Mouse (Mus musculus) E14TG2a.4 (cell line): ENCODE measurements around the gene Olfr424.

ENCODE experiments used
- CTCF ChIP-seq: conservative IDR thresholded peaks from 2 replicates; pipeline ENCODE4 v1.5.1; 2014; ENCODE audit warnings: low read length
- NANOG ChIP-seq: IDR thresholded peaks from 2 replicates; pipeline ENCODE4 v1.6.1; 2014; ENCODE audit warnings: borderline replicate concordance, low read length, mixed read lengths

DNA sequence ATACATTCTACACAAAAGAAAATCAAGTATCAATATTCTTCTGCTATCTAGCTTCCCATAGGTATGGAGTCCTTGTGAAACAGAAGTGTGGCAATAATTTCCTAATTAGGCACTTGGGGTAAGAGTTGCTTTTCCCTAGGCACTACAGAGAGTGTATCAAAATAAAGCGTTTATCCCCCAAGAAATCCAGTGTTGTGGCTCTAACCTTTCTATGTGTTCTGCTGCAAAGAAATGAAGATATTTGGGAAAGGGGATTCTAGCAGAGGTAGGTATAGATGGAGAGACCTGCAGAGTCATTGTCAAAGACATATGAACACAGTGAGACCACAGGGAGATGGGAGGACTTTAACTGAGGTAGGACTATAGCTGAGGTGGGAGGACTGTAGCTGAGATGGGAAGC, 34.7 kb upstream of the Olfr424 start, which contains the start of gene Olfr427:
- TF ChIP-seq CTCF (no peak), NANOG (no peak)
